Mouse (Mus musculus): ENCODE results near the gene Sart1.

The Sart1 gene

GRCm38 (mm10) chr19:5388588-5389242 lies at the start of gene Sart1:
Gene Sart1 (minus strand): TSS chr19:5388703.
- DNase-seq (ENCODE audit: low read depth, low spot score): peak; percentile 97

DNA sequence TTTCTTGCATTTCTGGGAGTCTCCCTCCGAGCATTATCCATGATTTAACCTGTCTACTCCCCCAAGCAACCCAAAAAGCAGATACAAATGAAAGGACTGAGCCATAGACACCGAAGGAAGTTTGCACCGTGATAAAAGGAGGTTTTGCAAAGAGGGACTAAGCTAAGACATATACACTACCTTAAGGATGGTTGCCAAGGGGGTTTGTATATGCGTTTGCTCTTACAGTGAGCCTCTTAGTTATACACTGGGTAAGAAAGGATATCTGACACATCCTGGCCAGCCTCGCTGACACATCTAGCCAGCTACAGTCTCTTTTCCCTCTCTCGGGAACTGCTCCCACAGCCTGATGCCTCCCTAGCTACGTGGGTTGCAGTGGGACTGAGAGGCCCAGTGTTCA lies 45.4 kb upstream of the Sart1 start:
- DNase-seq (ENCODE audit: low read depth, low spot score): peak; percentile 14

DNA sequence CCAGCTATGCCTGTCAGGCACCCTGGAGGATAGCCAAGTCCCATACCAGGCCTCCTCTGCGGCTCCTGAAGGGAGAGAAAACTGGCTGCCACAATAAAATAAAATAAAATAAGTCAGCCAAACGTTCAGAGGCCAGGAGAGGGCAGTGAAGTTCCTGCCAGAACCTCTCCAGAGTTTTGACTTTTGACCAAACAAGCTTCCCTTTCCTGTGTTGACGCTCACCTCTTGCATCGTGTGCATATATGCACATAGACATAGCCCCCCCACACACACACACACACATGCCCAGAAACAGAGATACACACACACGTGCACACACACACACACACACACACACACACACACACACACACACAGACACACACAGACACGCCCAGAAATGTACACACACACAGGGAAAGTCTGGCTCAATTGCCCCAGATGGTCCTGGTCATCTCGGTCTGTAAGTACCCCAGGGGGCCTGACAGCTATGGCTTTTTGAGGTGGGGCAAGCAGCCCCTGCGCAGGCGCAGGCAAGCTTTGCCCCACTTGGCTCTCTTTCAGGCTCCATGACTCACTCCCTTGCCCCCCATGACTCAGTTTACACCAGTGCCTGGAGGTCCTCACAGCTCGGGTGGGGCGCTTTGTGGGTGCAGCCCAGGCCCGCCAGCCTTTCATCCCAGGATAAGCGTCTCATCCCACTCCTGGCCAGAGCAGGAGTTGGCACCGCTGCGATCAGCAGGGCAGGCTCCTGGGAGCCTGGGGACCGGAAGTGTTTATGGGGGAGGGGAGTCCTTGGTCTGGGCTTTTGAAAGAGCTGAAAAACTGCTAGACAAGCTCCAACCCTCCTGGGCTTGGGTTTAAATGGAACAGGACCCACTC lies 44.7 kb upstream of the Sart1 start:
- DNase-seq (ENCODE audit: low read depth, low spot score): peak; percentile 75

DNA sequence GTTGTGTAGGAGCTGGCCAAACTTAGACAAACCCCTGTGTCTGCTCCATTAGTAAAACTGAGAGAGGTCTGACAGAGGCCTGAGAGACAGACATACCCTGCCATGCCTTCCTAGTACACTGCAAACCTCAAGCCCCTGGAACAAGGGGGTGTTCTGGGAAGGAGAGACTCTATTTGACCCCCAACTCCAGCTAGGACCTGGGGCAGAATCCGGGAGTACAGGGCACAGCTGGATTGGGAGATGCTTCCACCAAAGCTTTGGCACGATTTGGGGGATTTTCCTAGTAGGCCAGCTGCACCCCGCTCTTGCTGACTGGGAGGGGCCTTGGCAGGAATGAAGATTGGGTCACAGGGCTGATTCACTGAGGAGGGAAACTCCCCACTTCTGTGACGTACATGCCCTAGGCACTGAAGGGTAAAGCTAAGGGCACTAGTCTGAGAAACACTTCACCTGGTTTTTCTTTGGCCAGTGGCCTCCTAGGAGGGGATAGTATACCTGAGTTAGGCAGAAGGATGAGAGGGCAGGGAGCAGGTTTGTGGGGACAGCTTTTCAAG lies 43.5 kb upstream of the Sart1 start:
- peak; percentile 66 for DNase-seq (ENCODE audit: low read depth, low spot score)

- DNase-seq (ENCODE audit: low read depth, low spot score): no peak
These were observed 41.9 kb upstream of the Sart1 start for GRCm38 (mm10) chr19:5430408-5430807.

DNA sequence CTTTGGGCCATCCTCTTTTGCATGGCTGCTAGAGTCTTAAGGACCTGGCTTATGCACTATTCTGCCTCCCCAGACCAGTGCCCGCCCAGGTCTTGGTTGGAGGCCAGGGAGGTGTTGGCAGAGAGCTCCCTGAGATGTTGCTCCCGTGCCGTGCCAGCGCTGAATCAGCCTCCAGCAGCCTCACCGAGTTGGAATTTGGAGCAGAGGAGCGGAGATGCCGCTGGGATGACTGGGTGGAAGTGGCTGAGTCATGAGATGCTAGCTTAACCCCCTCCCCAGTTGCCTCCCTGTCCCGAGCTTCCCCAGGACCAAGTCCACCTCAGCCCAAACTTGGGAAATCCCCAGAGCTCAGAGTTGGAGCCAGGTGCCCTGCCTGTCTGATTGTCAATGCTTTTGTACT lies 41.3 kb upstream of the Sart1 start:
- DNase-seq (ENCODE audit: low read depth, low spot score): no peak

GRCm38 (mm10) chr19:5429219-5429618 lies 40.7 kb upstream of the Sart1 start:
- no peak for DNase-seq (ENCODE audit: low read depth, low spot score)

GRCm38 (mm10) chr19:5428083-5428482 lies 39.6 kb upstream of the Sart1 start:
- DNase-seq (ENCODE audit: low read depth, low spot score): peak; percentile 72

- no peak for DNase-seq (ENCODE audit: low read depth, low spot score)
These were observed 38.3 kb upstream of the Sart1 start for GRCm38 (mm10) chr19:5426640-5427290.

GRCm38 (mm10) chr19:5425906-5426565 lies 37.5 kb upstream of the Sart1 start:
- DNase-seq (ENCODE audit: low read depth, low spot score): no peak

GRCm38 (mm10) chr19:5424782-5425741 lies 36.6 kb upstream of the Sart1 start, which contains the start of the genes Drap1 and AI837181:
Gene Drap1 (minus strand): TSS chr19:5424979.
Gene AI837181 (plus strand): TSS chr19:5425144.
- peak; percentile 97 for DNase-seq (ENCODE audit: low read depth, low spot score)

- DNase-seq (ENCODE audit: low read depth, low spot score): peak; percentile 80
These were observed 35.7 kb upstream of the Sart1 start for GRCm38 (mm10) chr19:5424092-5424781.

- no peak for DNase-seq (ENCODE audit: low read depth, low spot score)
These were observed 35.1 kb upstream of the Sart1 start for GRCm38 (mm10) chr19:5423561-5423960.

DNA sequence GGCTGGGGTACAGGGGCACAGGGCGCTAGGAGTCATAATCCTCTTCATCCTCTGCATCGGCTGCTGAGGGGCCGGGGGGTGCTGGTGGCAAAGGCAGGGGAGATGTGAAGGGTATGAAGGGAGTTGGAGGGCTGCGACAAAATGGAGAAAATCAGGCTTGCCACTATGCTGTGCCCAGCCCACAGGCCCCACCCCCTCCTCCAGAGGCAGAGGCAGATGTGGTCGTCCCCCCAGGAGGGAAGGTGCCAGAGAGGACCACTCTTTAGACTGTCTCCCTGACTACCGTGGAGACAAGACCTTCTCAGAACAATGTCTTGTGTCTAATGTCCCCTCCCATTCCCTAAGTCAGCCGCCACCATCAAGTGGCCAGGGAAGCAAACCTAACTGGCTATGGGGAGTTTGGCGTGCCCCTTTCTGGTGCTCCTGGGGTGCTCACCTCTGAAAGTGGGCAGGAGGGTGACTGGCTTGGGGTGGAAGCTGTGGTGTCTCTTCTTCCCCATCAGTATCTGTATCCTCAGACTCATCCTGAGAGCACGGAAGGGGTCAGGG lies 34.5 kb upstream of the Sart1 start:
- no peak for DNase-seq (ENCODE audit: low read depth, low spot score)

GRCm38 (mm10) chr19:5422267-5422666 lies 33.8 kb upstream of the Sart1 start:
- no peak for DNase-seq (ENCODE audit: low read depth, low spot score)

GRCm38 (mm10) chr19:5421784-5422183 lies 33.3 kb upstream of the Sart1 start:
- DNase-seq (ENCODE audit: low read depth, low spot score): no peak

- no peak for DNase-seq (ENCODE audit: low read depth, low spot score)
These were observed 32.1 kb upstream of the Sart1 start for GRCm38 (mm10) chr19:5420579-5420978.

GRCm38 (mm10) chr19:5419630-5420029 lies 31.1 kb upstream of the Sart1 start:
- DNase-seq (ENCODE audit: low read depth, low spot score): no peak

GRCm38 (mm10) chr19:5418750-5419466 lies 30.4 kb upstream of the Sart1 start:
- DNase-seq (ENCODE audit: low read depth, low spot score): no peak

Measured in CD4-positive, CD25-positive, alpha-beta regulatory T cell, adult 2 months (primary cell).